Mouse (Mus musculus) inflammation-experienced regulatory T-cells (primary cell): ENCODE measurements around the gene Zfp354a. TPM values are rescaled to one million over a fixed set of nuclear protein-coding genes. Genes with fewer than 3 reads are reported as not detected.

Experiments used
- polyA plus RNA-seq, 2 experiments: library from polyadenylated mRNA; unstranded; fragments of 100-300 nt; shearing (Covaris generic); gene quantifications; one replicate each; pipeline ENCODE4 v1.2.1; 2017

The Zfp354a gene
- polyA plus RNA-seq, result under 1 TPM in 1 of 2 experiments, not detected in 1; 0.26 TPM

GRCm38 (mm10) chr11:51059151-51059571 is at the start of gene Zfp354a:
Gene Zfp354a (plus strand): TSS chr11:51059257.

GRCm38 (mm10) chr11:51013936-51014335 is 45.1 kb upstream of the Zfp354a start, which contains the start of gene Olfr54:
Gene Olfr54 (plus strand): TSS chr11:51014236.

GRCm38 (mm10) chr11:51047809-51048208 is 11.2 kb upstream of the Zfp354a start, which contains the start of gene Olfr1375:
Gene Olfr1375 (plus strand): TSS chr11:51048109.

Other genes with a start within 250 kb of the Zfp354a start
- gene Zfp354c, start 231.5 kb upstream of the Zfp354a start, polyA plus RNA-seq, result 1 to 10 TPM; 3.0 to 5.9 TPM
- 1 to 10 TPM in 1 of 2 experiments, under 1 TPM in 1; 0.14 to 1.2 TPM for gene Zfp879, start 217.7 kb upstream of the Zfp354a start, polyA plus RNA-seq
- under 1 TPM; 0.72 to 0.94 TPM for gene Grm6, start 208.6 kb upstream of the Zfp354a start, polyA plus RNA-seq
- gene Zfp454, start 171.6 kb upstream of the Zfp354a start, polyA plus RNA-seq, result not detected
- gene Zfp2, start 143.1 kb upstream of the Zfp354a start, polyA plus RNA-seq, result 1 to 10 TPM in 1 of 2 experiments, under 1 TPM in 1; 0.31 to 2.4 TPM
- gene Zfp354b, start 127.6 kb upstream of the Zfp354a start, polyA plus RNA-seq, result not detected
- gene 4933414I15Rik, start 115.5 kb upstream of the Zfp354a start, polyA plus RNA-seq, result 1 to 10 TPM in 1 of 2 experiments, not detected in 1; 1.1 TPM
- not detected for gene Prop1, start 105.5 kb upstream of the Zfp354a start, polyA plus RNA-seq
- not detected for gene Olfr1378, start 92.7 kb upstream of the Zfp354a start, polyA plus RNA-seq
- gene Olfr1377, start 77.3 kb upstream of the Zfp354a start, polyA plus RNA-seq, result not detected
- under 1 TPM in 1 of 2 experiments, not detected in 1; 0.45 TPM for gene Olfr51, start 55.7 kb upstream of the Zfp354a start, polyA plus RNA-seq
- gene Olfr54, start 45.0 kb upstream of the Zfp354a start, polyA plus RNA-seq, result 1 to 10 TPM in 1 of 2 experiments, under 1 TPM in 1; 0.07 to 1.1 TPM
- not detected for gene Olfr1375, start 11.1 kb upstream of the Zfp354a start, polyA plus RNA-seq
- gene Gm12569, start 161.2 kb downstream of the Zfp354a start, polyA plus RNA-seq, result under 1 TPM in 1 of 2 experiments, not detected in 1; 0.42 TPM
- 100 to 1,000 TPM; 172 to 219 TPM for gene Clk4, start 202.5 kb downstream of the Zfp354a start, polyA plus RNA-seq
- under 1 TPM in 1 of 2 experiments, not detected in 1; 0.30 TPM for gene BC049762, start 203.8 kb downstream of the Zfp354a start, polyA plus RNA-seq
- 1 to 10 TPM in 1 of 2 experiments, under 1 TPM in 1; 0.90 to 2.3 TPM for gene Col23a1, start 230.7 kb downstream of the Zfp354a start, polyA plus RNA-seq